In genomic region chr11:75807486-75807885, GRCm38 (mm10) we compare ENCODE assay signal across 16 mouse cellular contexts. TPM values are rescaled to one million over a fixed set of nuclear protein-coding genes. Genes with fewer than 3 reads are reported as not detected.
DNase-seq lines count a peak whose midpoint lies in the region; ATAC-seq and TF ChIP-seq lines count a peak whose summit lies in the region.
"Had no signal": no experiment of that assay in that cellular context is flagged by ENCODE, and none has a peak within 500 bp of the region (broad histone marks: within the 10 kb centered on the region; RNA-seq: fewer than 3 reads in every experiment).

No protein-coding gene starts in this region.

- peak; percentile 32 for DNase-seq in hindbrain, postnatal 0 days (ENCODE audit: low spot score)
- DNase-seq in hindbrain, embryonic 14.5 days (ENCODE audit: low spot score), result no peak
- peak; percentile 28 for DNase-seq in lung, postnatal 36 days
- DNase-seq in lung, adult 2 months, result no peak
- DNase-seq in adrenal gland, postnatal 14 days, result peak; percentile 61
- peak; percentile 45 to 57 for DNase-seq in kidney, postnatal 4 days
- DNase-seq: forebrain, postnatal 0 days; gastrocnemius, postnatal 14 days; layer of hippocampus, adult 9-11 months; right cerebral cortex, postnatal 14 days; thymus, postnatal 4 days had no signal

- H3K27me3 ChIP-seq in hindbrain, postnatal 0 days (ENCODE audit: insufficient read depth, low read length), result no peaks in the 10 kb centered on the region
- no peaks in the 10 kb centered on the region for H3K27me3 ChIP-seq in hindbrain, embryonic 14.5 days (ENCODE audit: control insufficient read depth, insufficient read depth, low read length)
- H3K27me3 ChIP-seq: heart, embryonic 13.5 days had no signal

- H3K36me3 ChIP-seq in hindbrain, postnatal 0 days (ENCODE audit: insufficient read depth, low read length), result no peaks in the 10 kb centered on the region
- no peaks in the 10 kb centered on the region for H3K36me3 ChIP-seq in hindbrain, embryonic 14.5 days (replicated peaks; ENCODE audit: control insufficient read depth, insufficient read depth)
- H3K36me3 ChIP-seq: heart, embryonic 13.5 days had no signal

- peak; percentile 42 for TF ChIP-seq CTCF in hindbrain, postnatal 0 days (IDR thresholded peaks at IDR 0.05; ENCODE audit: low read depth)
- TF ChIP-seq CTCF in lung, adult 2 months (IDR thresholded peaks at IDR 0.05; ENCODE audit: insufficient read depth, low read length), result no peak

- H3K9me3 ChIP-seq in hindbrain, postnatal 0 days (ENCODE audit: low read length), result no peaks in the 10 kb centered on the region
- H3K9me3 ChIP-seq in hindbrain, embryonic 14.5 days (ENCODE audit: control insufficient read depth, low read length), result no peaks in the 10 kb centered on the region
- H3K9me3 ChIP-seq: heart, embryonic 13.5 days had no signal

- H3K4me3 ChIP-seq in hindbrain, postnatal 0 days (ENCODE audit: low read length), result no peak overlapping the region
- no peak overlapping the region for H3K4me3 ChIP-seq in hindbrain, embryonic 14.5 days (replicated peaks; ENCODE audit: low read length)
- H3K4me3 ChIP-seq in lung, adult 2 months (replicated peaks; ENCODE audit: extremely low read depth, low read depth, low read length), result no peak overlapping the region
- H3K4me3 ChIP-seq: heart, embryonic 13.5 days had no signal

- no peak overlapping the region for H3K9ac ChIP-seq in hindbrain, postnatal 0 days (replicated peaks; ENCODE audit: low read length)
- no peak overlapping the region for H3K9ac ChIP-seq in hindbrain, embryonic 14.5 days
- H3K9ac ChIP-seq: forebrain, postnatal 0 days; heart, embryonic 13.5 days; liver, embryonic 14.5 days had no signal

- no peaks in the 10 kb centered on the region for H3K4me1 ChIP-seq in hindbrain, postnatal 0 days (ENCODE audit: insufficient read depth, low read length)
- no peaks in the 10 kb centered on the region for H3K4me1 ChIP-seq in hindbrain, embryonic 14.5 days (replicated peaks; ENCODE audit: control insufficient read depth, insufficient read depth, low read length)
- H3K4me1 ChIP-seq in lung, adult 2 months (ENCODE audit: control insufficient read depth, insufficient read depth, low read length), result peaks cover 3% of the 10 kb centered on the region

- 0 out of 2 replicates have a peak, but pooled peaks have one; percentile 21 for ATAC-seq in hindbrain, postnatal 0 days
- no peak for ATAC-seq in hindbrain, embryonic 14.5 days (ENCODE audit: low FRiP score)
- ATAC-seq in megakaryocyte, adult 5-6 weeks (ENCODE audit: poor library complexity, severe bottlenecking), result no peak
- ATAC-seq: activated CD4-positive, CD25-positive, alpha-beta regulatory T cell, adult 4 months; forebrain, postnatal 0 days had no signal

- H3K27ac ChIP-seq in hindbrain, postnatal 0 days, result 0 out of 2 replicates have a peak overlapping the region, but pooled peaks have one; percentile 7
- H3K27ac ChIP-seq in hindbrain, embryonic 14.5 days, result no peak overlapping the region
- H3K27ac ChIP-seq: heart, embryonic 13.5 days; liver, embryonic 14.5 days had no signal

- no peak for TF ChIP-seq POLR2A in lung, adult 2 months (IDR thresholded peaks at IDR 0.05; ENCODE audit: borderline replicate concordance, extremely low read depth, low read depth, low read length)

- H3K4me2 ChIP-seq in hindbrain, postnatal 0 days (ENCODE audit: low read depth, low read length), result no peak overlapping the region
- no peak overlapping the region for H3K4me2 ChIP-seq in hindbrain, embryonic 14.5 days (replicated peaks)
- H3K4me2 ChIP-seq: heart, embryonic 13.5 days had no signal

- 19% methylated on average over 5 of the region's 5 CpGs for WGBS in hindbrain, postnatal 0 days
- 33% methylated on average over 5 of the region's 5 CpGs for WGBS in hindbrain, embryonic 14.5 days
- 50% methylated on average over 5 of the region's 5 CpGs for WGBS in lung, adult 2 months

RNA-seq across cellular contexts. Expression of gene Doc2b, which starts 11.6 kb away (rescaled TPM):
- total RNA-seq in hindbrain, postnatal 0 days (2014; rRNA removed), result 12.7 and 12.8 TPM in 2 replicates
- polyA plus RNA-seq in hindbrain, postnatal 0 days (2015; fragmentation: Nextera tagmentation; extraction: Ambion mirVana), result 4.0 and 4.3 TPM in 2 replicates
- polyA plus RNA-seq in hindbrain, embryonic 14.5 days (2014; fragmentation: Nextera tagmentation; extraction: Ambion mirVana), result 2.9 and 3.7 TPM in 2 replicates
- 0.22 and 0.33 TPM in 2 replicates for polyA plus RNA-seq in lung, adult 2 months (2012; rRNA removed)
- total RNA-seq in adrenal gland, postnatal 14 days (2021), result 12.3 and 16.4 TPM in 2 replicates
- total RNA-seq in megakaryocyte, adult 5-6 weeks (2015), result not detected in 2 replicates
- not detected in 2 replicates for total RNA-seq in megakaryocyte, adult 5-6 weeks (2017)
- total RNA-seq: common myeloid progenitor, adult 5-6 weeks had no signal
- polyA plus RNA-seq: activated CD4-positive, CD25-positive, alpha-beta regulatory T cell, adult 4 months had no signal

Comparison
In these comparisons a context has a peak if more than half of its experiments do, and no peak if none do; other contexts are left out.
1. DNase-seq: peak in hindbrain, postnatal 0 days (single experiment), lung, postnatal 36 days (single experiment), adrenal gland, postnatal 14 days (single experiment) and kidney, postnatal 4 days (2 of 2); none in hindbrain, embryonic 14.5 days (single experiment) and lung, adult 2 months (single experiment).
2. RNA of gene Doc2b, which starts 11.6 kb away (total RNA-seq): 12.7 to 12.8 TPM in hindbrain, postnatal 0 days and 12.3 to 16.4 TPM in adrenal gland, postnatal 14 days; not detected in megakaryocyte, adult 5-6 weeks; every median in the first group is over 10 times any median in the second.